Mouse (Mus musculus) neural tube, embryonic 12.5 days (tissue): Measurements from ENCODE around the gene Plpp6. TPM values are rescaled to one million over a fixed set of nuclear protein-coding genes. Genes with fewer than 3 reads are reported as not detected.

Experiments used
- ATAC-seq: fragments of 200-750 bp; cut with Nextera tagmentation; 2 replicates; pipeline ENCODE4 v1.8.0; 2017; ENCODE audit warnings: low read depth, mild to moderate bottlenecking, moderate TSS enrichment, moderate library complexity; ENCODE audit not compliant: low FRiP score
- H3K27ac ChIP-seq: fragments of 300-500 bp; sonication (generic); 2 replicates; pipeline ENCODE4 v1.5.1; 2016
- H3K27me3 ChIP-seq: fragments of 300-500 bp; sonication (generic); replicated peaks from 2 replicates; pipeline ENCODE4 v1.6.1; 2016; ENCODE audit warnings: mild to moderate bottlenecking
- H3K36me3 ChIP-seq: fragments of 300-500 bp; sonication (generic); 2 replicates; pipeline ENCODE4 v1.6.1; 2016; ENCODE audit warnings: mild to moderate bottlenecking
- H3K4me1 ChIP-seq: fragments of 300-500 bp; sonication (generic); 2 replicates; pipeline ENCODE4 v1.6.1; 2016
- H3K4me2 ChIP-seq: fragments of 300-500 bp; sonication (generic); replicated peaks from 2 replicates; pipeline ENCODE4 v1.6.1; 2016; ENCODE audit warnings: mild to moderate bottlenecking
- H3K4me3 ChIP-seq: fragments of 300-500 bp; sonication (generic); 2 replicates; pipeline ENCODE4 v1.5.1; 2016
- H3K9ac ChIP-seq: fragments of 300-500 bp; sonication (generic); 2 replicates; pipeline ENCODE4 v1.6.1; 2016; ENCODE audit warnings: mild to moderate bottlenecking
- H3K9me3 ChIP-seq: fragments of 300-500 bp; sonication (generic); 2 replicates; pipeline ENCODE4 v1.6.1; 2016; ENCODE audit warnings: mild to moderate bottlenecking
- WGBS: fragments of 180-500 bp; shearing (Covaris S2); methylation state at CpG from one replicate; pipeline ENCODE4 v1.1.7; 2016; 5-methylcytosine and 5-hydroxymethylcytosine counted together
- polyA plus RNA-seq: library from polyadenylated mRNA; unstranded; fragments of >200 nt; fragmentation: Nextera tagmentation; extraction: Ambion mirVana; gene quantifications from 2 replicates; pipeline ENCODE4 v1.2.1, GENCODE M21; 2016

The Plpp6 gene
- polyA plus RNA-seq, 1 experiment from 2014 or later, result 10.7 TPM

- H3K27ac ChIP-seq, result no peak overlapping the region
- no peak overlapping the region for H3K4me2 ChIP-seq
- H3K9me3 ChIP-seq, result no peaks in the 10 kb centered on the region
- no peak overlapping the region for H3K9ac ChIP-seq
- H3K27me3 ChIP-seq, result no peaks in the 10 kb centered on the region
- ATAC-seq, result no peak
- 78% methylated on average over 2 of the region's 2 CpGs for WGBS
- no peak overlapping the region for H3K4me3 ChIP-seq
- no peaks in the 10 kb centered on the region for H3K36me3 ChIP-seq
- no peaks in the 10 kb centered on the region for H3K4me1 ChIP-seq
Observed at GRCm38 (mm10) chr19:28947311-28947710, 16.4 kb upstream of the Plpp6 start.

GRCm38 (mm10) chr19:28951251-28951650 lies 12.5 kb upstream of the Plpp6 start:
- H3K27me3 ChIP-seq, result no peaks in the 10 kb centered on the region
- 81% methylated on average over 5 of the region's 5 CpGs for WGBS
- no peaks in the 10 kb centered on the region for H3K9me3 ChIP-seq
- no peak overlapping the region for H3K27ac ChIP-seq
- no peak for ATAC-seq
- H3K9ac ChIP-seq, result no peak overlapping the region
- no peaks in the 10 kb centered on the region for H3K4me1 ChIP-seq
- H3K36me3 ChIP-seq, result no peaks in the 10 kb centered on the region
- H3K4me3 ChIP-seq, result no peak overlapping the region
- H3K4me2 ChIP-seq, result no peak overlapping the region

- H3K4me2 ChIP-seq, result peak overlapping the region; percentile 89
- H3K4me3 ChIP-seq, result no peak overlapping the region
- no peak overlapping the region for H3K27ac ChIP-seq
- H3K36me3 ChIP-seq, result no peaks in the 10 kb centered on the region
- H3K27me3 ChIP-seq, result no peaks in the 10 kb centered on the region; the same call in 1 of the 2 replicates
- no peak for ATAC-seq
- 58% methylated on average over 3 of the region's 3 CpGs for WGBS
- H3K9me3 ChIP-seq, result no peaks in the 10 kb centered on the region
- 0 out of 2 replicates have a peak overlapping the region, but pooled peaks have one; percentile 88 for H3K9ac ChIP-seq
- peaks cover 11% of the 10 kb centered on the region for H3K4me1 ChIP-seq
Observed at GRCm38 (mm10) chr19:28963113-28963512, 640 bp upstream of the Plpp6 start.

GRCm38 (mm10) chr19:28963513-28963841 lies 276 bp upstream of the Plpp6 start:
- peaks cover 11% of the 10 kb centered on the region for H3K4me1 ChIP-seq
- H3K36me3 ChIP-seq, result no peaks in the 10 kb centered on the region
- H3K9me3 ChIP-seq, result no peaks in the 10 kb centered on the region
- WGBS, result 6% methylated on average over 4 of the region's 4 CpGs
- H3K4me2 ChIP-seq, result peak overlapping the region; percentile 89
- H3K27me3 ChIP-seq, result no peaks in the 10 kb centered on the region; the same call in 1 of the 2 replicates
- H3K27ac ChIP-seq, result no peak overlapping the region
- H3K4me3 ChIP-seq, result peak overlapping the region; percentile 85
- peak overlapping the region; percentile 88 for H3K9ac ChIP-seq
- ATAC-seq, result no peak

GRCm38 (mm10) chr19:28964552-28964903 lies 775 bp downstream of the Plpp6 start:
- peak overlapping the region; percentile 88 for H3K9ac ChIP-seq
- H3K9me3 ChIP-seq, result no peaks in the 10 kb centered on the region
- peak overlapping the region; percentile 85 for H3K4me3 ChIP-seq
- no peaks in the 10 kb centered on the region; the same call in 1 of the 2 replicates for H3K27me3 ChIP-seq
- H3K4me1 ChIP-seq, result peaks cover 11% of the 10 kb centered on the region
- WGBS, result 5% methylated on average over 16 of the region's 16 CpGs
- peak overlapping the region; percentile 89 for H3K4me2 ChIP-seq
- ATAC-seq, result 0 out of 2 replicates have a peak, but pooled peaks have one; percentile 29
- H3K36me3 ChIP-seq, result no peaks in the 10 kb centered on the region
- H3K27ac ChIP-seq, result no peak overlapping the region

GRCm38 (mm10) chr19:28967652-28968051 lies 3.9 kb downstream of the Plpp6 start, which contains the start of gene 4430402I18Rik:
Gene 4430402I18Rik, minus strand, starts transcription at chr19:28967800.
- Histone ChIP-seq H3K4me1 (peaks cover 11% of the 10 kb centered on the region), H3K4me3 (no peak within 1 kb of the TSS), H3K27ac (no peak within 1 kb of the TSS), H3K36me3 (no peaks in the 10 kb centered on the region), H3K4me2 (peak within 1 kb of the TSS; percentile 37), H3K9me3 (no peaks in the 10 kb centered on the region), H3K9ac (no peak within 1 kb of the TSS), H3K27me3 (no peaks in the 10 kb centered on the region; the same call in 1 of the 2 replicates)
- ATAC-seq, result no peak
- 9% methylated on average over 11 of the region's 11 CpGs for WGBS

GRCm38 (mm10) chr19:28968178-28968577 lies 4.4 kb downstream of the Plpp6 start:
- no peak overlapping the region for H3K4me2 ChIP-seq
- H3K27ac ChIP-seq, result no peak overlapping the region
- H3K4me1 ChIP-seq, result peaks cover 11% of the 10 kb centered on the region
- no peaks in the 10 kb centered on the region; the same call in 1 of the 2 replicates for H3K27me3 ChIP-seq
- no peaks in the 10 kb centered on the region for H3K9me3 ChIP-seq
- H3K36me3 ChIP-seq, result no peaks in the 10 kb centered on the region
- ATAC-seq, result no peak
- no peak overlapping the region for H3K4me3 ChIP-seq
- 76% methylated on average over 4 of the region's 4 CpGs for WGBS
- no peak overlapping the region for H3K9ac ChIP-seq

- H3K9me3 ChIP-seq, result no peaks in the 10 kb centered on the region
- no peak overlapping the region for H3K9ac ChIP-seq
- H3K27ac ChIP-seq, result no peak overlapping the region
- no peak overlapping the region for H3K4me2 ChIP-seq
- WGBS, result 78% methylated on average over 5 of the region's 5 CpGs
- no peak for ATAC-seq
- H3K27me3 ChIP-seq, result no peaks in the 10 kb centered on the region; the same call in 1 of the 2 replicates
- H3K4me3 ChIP-seq, result no peak overlapping the region
- no peaks in the 10 kb centered on the region for H3K36me3 ChIP-seq
- H3K4me1 ChIP-seq, result peaks cover 11% of the 10 kb centered on the region
Observed at GRCm38 (mm10) chr19:28969231-28969630, 5.5 kb downstream of the Plpp6 start.

- H3K27ac ChIP-seq, result no peak overlapping the region
- 75% methylated on average over 11 of the region's 11 CpGs for WGBS
- H3K4me3 ChIP-seq, result no peak overlapping the region
- peaks cover 6% of the 10 kb centered on the region; the same call in 1 of the 2 replicates for H3K4me1 ChIP-seq
- H3K4me2 ChIP-seq, result no peak overlapping the region
- H3K36me3 ChIP-seq, result no peaks in the 10 kb centered on the region
- no peak for ATAC-seq
- no peaks in the 10 kb centered on the region; the same call in 1 of the 2 replicates for H3K27me3 ChIP-seq
- H3K9me3 ChIP-seq, result no peaks in the 10 kb centered on the region
- no peak overlapping the region for H3K9ac ChIP-seq
Observed at GRCm38 (mm10) chr19:28970251-28970650, 6.5 kb downstream of the Plpp6 start.

- peak overlapping the region; percentile 76 for H3K4me2 ChIP-seq
- H3K9me3 ChIP-seq, result no peaks in the 10 kb centered on the region
- no peaks in the 10 kb centered on the region for H3K4me1 ChIP-seq
- 19% methylated on average over 35 of the region's 35 CpGs for WGBS
- peak; percentile 90 for ATAC-seq
- H3K4me3 ChIP-seq, result peak overlapping the region; percentile 40
- peak overlapping the region; percentile 40; the same call in 1 of the 2 replicates for H3K9ac ChIP-seq
- no peaks in the 10 kb centered on the region for H3K36me3 ChIP-seq
- no peak overlapping the region for H3K27ac ChIP-seq
- H3K27me3 ChIP-seq, result no peaks in the 10 kb centered on the region
Observed at GRCm38 (mm10) chr19:28974862-28975611, 11.3 kb downstream of the Plpp6 start.

- Histone ChIP-seq H3K9ac (no peak overlapping the region), H3K4me2 (no peak overlapping the region), H3K27ac (no peak overlapping the region), H3K4me3 (no peak overlapping the region), H3K36me3 (no peaks in the 10 kb centered on the region), H3K27me3 (no peaks in the 10 kb centered on the region), H3K9me3 (no peaks in the 10 kb centered on the region), H3K4me1 (no peaks in the 10 kb centered on the region)
- no peak for ATAC-seq
- WGBS, result 85% methylated on average over 7 of the region's 7 CpGs
Observed at GRCm38 (mm10) chr19:28982617-28983016, 18.9 kb downstream of the Plpp6 start.

- WGBS, result 72% methylated on average over 8 of the region's 8 CpGs
- H3K27me3 ChIP-seq, result no peaks in the 10 kb centered on the region
- no peak for ATAC-seq
- H3K4me1 ChIP-seq, result peaks cover 7% of the 10 kb centered on the region
- 0 out of 2 replicates have a peak overlapping the region, but pooled peaks have one; percentile 10 for H3K9ac ChIP-seq
- peak overlapping the region; percentile 90 for H3K4me3 ChIP-seq
- peaks cover 5% of the 10 kb centered on the region; the same call in 1 of the 2 replicates for H3K36me3 ChIP-seq
- peak overlapping the region; percentile 77 for H3K4me2 ChIP-seq
- no peaks in the 10 kb centered on the region for H3K9me3 ChIP-seq
- H3K27ac ChIP-seq, result no peak overlapping the region
Observed at GRCm38 (mm10) chr19:28989515-28989914, 25.8 kb downstream of the Plpp6 start.
